Mouse (Mus musculus) neural tube, embryonic 14.5 days (tissue): ENCODE results near the gene Pcolce2. TPM values are rescaled to one million over a fixed set of nuclear protein-coding genes. Genes with fewer than 3 reads are reported as not detected.

Source experiments
- ATAC-seq: fragments of 200-750 bp; cut with Nextera tagmentation; 2 replicates; pipeline ENCODE4 v1.8.0; 2017; ENCODE audit warnings: low read depth, mild to moderate bottlenecking, moderate TSS enrichment, moderate library complexity
- H3K27ac ChIP-seq: fragments of 300-500 bp; sonication (generic); 2 replicates; pipeline ENCODE4 v1.5.1; 2014; ENCODE audit warnings: low read depth, mild to moderate bottlenecking, control low read depth, low read length, moderate library complexity, mixed read lengths
- H3K27me3 ChIP-seq: fragments of 300-500 bp; sonication (generic); 2 replicates; pipeline ENCODE4 v1.6.1; 2014; ENCODE audit warnings: low read length; ENCODE audit not compliant: control insufficient read depth, insufficient read depth
- H3K36me3 ChIP-seq: fragments of 300-500 bp; sonication (generic); 2 replicates; pipeline ENCODE4 v1.6.1; 2014; ENCODE audit warnings: low read length, mixed read lengths; ENCODE audit not compliant: control insufficient read depth, insufficient read depth
- H3K4me1 ChIP-seq: fragments of 300-500 bp; sonication (generic); 2 replicates; pipeline ENCODE4 v1.6.1; 2014; ENCODE audit warnings: low read length; ENCODE audit not compliant: control insufficient read depth, insufficient read depth
- H3K4me2 ChIP-seq: fragments of 300-500 bp; sonication (generic); 2 replicates; pipeline ENCODE4 v1.6.1; 2014; ENCODE audit warnings: mild to moderate bottlenecking, low read depth, low read length, control low read depth
- H3K4me3 ChIP-seq: fragments of 300-500 bp; sonication (generic); 2 replicates; pipeline ENCODE4 v1.5.1; 2014; ENCODE audit warnings: low read depth, low read length, control low read depth, mixed read lengths
- H3K9ac ChIP-seq: fragments of 300-500 bp; sonication (generic); replicated peaks from 2 replicates; pipeline ENCODE4 v1.6.1; 2014; ENCODE audit warnings: low read depth, mild to moderate bottlenecking, control low read depth, low read length, mixed read lengths
- H3K9me3 ChIP-seq: fragments of 300-500 bp; sonication (generic); 2 replicates; pipeline ENCODE4 v1.6.1; 2016; ENCODE audit warnings: low read length; ENCODE audit not compliant: control insufficient read depth
- WGBS: fragments of 180-500 bp; shearing (Covaris S2); extraction: QIAGEN DNeasy Blood & Tissue Kit; methylation state at CpG from one replicate; pipeline ENCODE4 v1.1.7; 2014; 5-methylcytosine and 5-hydroxymethylcytosine counted together
- polyA plus RNA-seq: library from polyadenylated mRNA; unstranded; fragments of >200 nt; fragmentation: Nextera tagmentation; extraction: Ambion mirVana; gene quantifications from 2 replicates; pipeline ENCODE4 v1.2.1, GENCODE M21; 2014

Gene Pcolce2
- polyA plus RNA-seq = 1.7 and 2.8 TPM in 2 replicates

- H3K9ac ChIP-seq = peak within 1 kb of the TSS; percentile 86
- H3K4me2 ChIP-seq = peak within 1 kb of the TSS; percentile 99
- WGBS = under 1% methylated on average over 53 of the region's 71 CpGs
- H3K27ac ChIP-seq = peak within 1 kb of the TSS; percentile 64
- peaks cover 2% of the 10 kb centered on the region; the same call in 1 of the 2 replicates for H3K27me3 ChIP-seq
- no peaks in the 10 kb centered on the region; the same call in 1 of the 2 replicates for H3K4me1 ChIP-seq
- no peaks in the 10 kb centered on the region for H3K9me3 ChIP-seq
- no peaks in the 10 kb centered on the region for H3K36me3 ChIP-seq
- peak; percentile 94 for ATAC-seq
- H3K4me3 ChIP-seq = peak within 1 kb of the TSS; percentile 75
Measured at GRCm38 (mm10) chr9:95637271-95638181, at the start of gene Pcolce2. Gene Pcolce2 (plus strand): TSS chr9:95637601.

- Histone ChIP-seq H3K4me2 (no peak overlapping the region), H3K36me3 (no peaks in the 10 kb centered on the region), H3K27ac (no peak overlapping the region), H3K9me3 (no peaks in the 10 kb centered on the region), H3K27me3 (no peaks in the 10 kb centered on the region), H3K9ac (no peak overlapping the region), H3K4me3 (no peak overlapping the region), H3K4me1 (no peaks in the 10 kb centered on the region)
- no peak for ATAC-seq
- 90% methylated on average over 7 of the region's 7 CpGs for WGBS
Measured at GRCm38 (mm10) chr9:95588070-95588469, 49.3 kb upstream of the Pcolce2 start.

GRCm38 (mm10) chr9:95594291-95594690, 43.1 kb upstream of the Pcolce2 start:
- H3K4me2 ChIP-seq = no peak overlapping the region
- no peaks in the 10 kb centered on the region for H3K36me3 ChIP-seq
- H3K27ac ChIP-seq = no peak overlapping the region
- no peaks in the 10 kb centered on the region for H3K4me1 ChIP-seq
- no peak overlapping the region for H3K9ac ChIP-seq
- H3K27me3 ChIP-seq = no peaks in the 10 kb centered on the region
- ATAC-seq = no peak
- WGBS = 73% methylated on average over 4 of the region's 4 CpGs
- H3K4me3 ChIP-seq = no peak overlapping the region
- H3K9me3 ChIP-seq = no peaks in the 10 kb centered on the region

GRCm38 (mm10) chr9:95597466-95598178, 39.8 kb upstream of the Pcolce2 start:
- Histone ChIP-seq H3K4me2 (peak overlapping the region; percentile 14; the same call in 1 of the 2 replicates), H3K9me3 (no peaks in the 10 kb centered on the region), H3K4me3 (no peak overlapping the region), H3K27ac (no peak overlapping the region), H3K4me1 (no peaks in the 10 kb centered on the region), H3K27me3 (no peaks in the 10 kb centered on the region), H3K9ac (no peak overlapping the region), H3K36me3 (no peaks in the 10 kb centered on the region)
- ATAC-seq = 0 out of 2 replicates have a peak, but pooled peaks have one; percentile 14
- WGBS = 37% methylated on average over 13 of the region's 13 CpGs

- Histone ChIP-seq H3K4me1 (no peaks in the 10 kb centered on the region), H3K9ac (no peak overlapping the region), H3K27me3 (no peaks in the 10 kb centered on the region), H3K36me3 (no peaks in the 10 kb centered on the region), H3K4me3 (no peak overlapping the region), H3K4me2 (peak overlapping the region; percentile 14; the same call in 1 of the 2 replicates), H3K9me3 (no peaks in the 10 kb centered on the region), H3K27ac (no peak overlapping the region)
- peak; percentile 21; the same call in 1 of the 2 replicates for ATAC-seq
- 58% methylated on average over 19 of the region's 19 CpGs for WGBS
Measured at GRCm38 (mm10) chr9:95598179-95598721, 39.2 kb upstream of the Pcolce2 start.

- WGBS = 89% methylated on average over 4 of the region's 4 CpGs
- no peaks in the 10 kb centered on the region for H3K36me3 ChIP-seq
- no peak for ATAC-seq
Measured at GRCm38 (mm10) chr9:95599399-95599798, 38.0 kb upstream of the Pcolce2 start.

GRCm38 (mm10) chr9:95602849-95603248, 34.6 kb upstream of the Pcolce2 start:
- Histone ChIP-seq H3K9ac (no peak overlapping the region), H3K4me3 (no peak overlapping the region), H3K27ac (no peak overlapping the region), H3K4me1 (no peaks in the 10 kb centered on the region), H3K9me3 (no peaks in the 10 kb centered on the region), H3K27me3 (no peaks in the 10 kb centered on the region), H3K36me3 (no peaks in the 10 kb centered on the region), H3K4me2 (no peak overlapping the region)
- 87% methylated on average over 3 of the region's 3 CpGs for WGBS
- no peak for ATAC-seq

More at GRCm38 (mm10) chr9:95599399-95599798, 38.0 kb upstream of the Pcolce2 start:
- Histone ChIP-seq H3K4me3 (no peak overlapping the region), H3K9me3 (no peaks in the 10 kb centered on the region), H3K27ac (no peak overlapping the region), H3K27me3 (no peaks in the 10 kb centered on the region), H3K4me1 (no peaks in the 10 kb centered on the region), H3K9ac (no peak overlapping the region), H3K4me2 (no peak overlapping the region)

GRCm38 (mm10) chr9:95603316-95603715, 34.1 kb upstream of the Pcolce2 start:
- no peak overlapping the region for H3K4me3 ChIP-seq
- no peak overlapping the region for H3K4me2 ChIP-seq
- H3K27me3 ChIP-seq = no peaks in the 10 kb centered on the region
- no peaks in the 10 kb centered on the region for H3K9me3 ChIP-seq
- ATAC-seq = no peak
- H3K4me1 ChIP-seq = no peaks in the 10 kb centered on the region
- H3K36me3 ChIP-seq = no peaks in the 10 kb centered on the region
- 92% methylated on average over 9 of the region's 9 CpGs for WGBS
- H3K27ac ChIP-seq = no peak overlapping the region
- no peak overlapping the region for H3K9ac ChIP-seq
